Mouse (Mus musculus) A20 (cell line): ENCODE measurements at regions not wholly inside any gene's neighbourhood (a gene's known extent, or its start where the extent isn't known, plus 50 kb on each side); places are given as distances from the start of the nearest gene placed in this dataset.

Experiments used
- DNase-seq: peaks from one replicate; pipeline ENCODE4 v3.0.0-alpha.2; 2011; ENCODE audit warnings: low read depth, low spot score

GRCm38 (mm10) chr9:52301521-52301920, 133.1 kb upstream of the Zc3h12c start:
- no peak for DNase-seq

GRCm38 (mm10) chr9:52298329-52298728, 130.0 kb upstream of the Zc3h12c start:
- peak; percentile 41 for DNase-seq

GRCm38 (mm10) chr9:52294699-52295098, 126.3 kb upstream of the Zc3h12c start:
- DNase-seq: no peak

GRCm38 (mm10) chr9:52289069-52289468, 120.7 kb upstream of the Zc3h12c start:
- no peak for DNase-seq

GRCm38 (mm10) chr9:52287761-52288275, 119.4 kb upstream of the Zc3h12c start:
- peak; percentile 5 for DNase-seq

GRCm38 (mm10) chr9:52287246-52287651, 118.9 kb upstream of the Zc3h12c start:
- peak; percentile 58 for DNase-seq

GRCm38 (mm10) chr9:52286104-52286503, 117.7 kb upstream of the Zc3h12c start:
- DNase-seq: no peak

GRCm38 (mm10) chr9:52283558-52283957, 115.2 kb upstream of the Zc3h12c start:
- DNase-seq: no peak

- DNase-seq: no peak
These were observed 112.6 kb upstream of the Zc3h12c start for GRCm38 (mm10) chr9:52280995-52281394.

GRCm38 (mm10) chr9:52280556-52280955, 112.2 kb upstream of the Zc3h12c start:
- no peak for DNase-seq

- no peak for DNase-seq
These were observed 110.3 kb upstream of the Zc3h12c start for GRCm38 (mm10) chr9:52278701-52279023.

- DNase-seq: peak; percentile 54
These were observed 109.8 kb upstream of the Zc3h12c start for GRCm38 (mm10) chr9:52277954-52278700.

GRCm38 (mm10) chr9:52273994-52274393, 105.6 kb upstream of the Zc3h12c start:
- DNase-seq: no peak

GRCm38 (mm10) chr9:52272668-52273067, 104.3 kb upstream of the Zc3h12c start:
- no peak for DNase-seq

- no peak for DNase-seq
These were observed 103.2 kb upstream of the Zc3h12c start for GRCm38 (mm10) chr9:52271345-52272116.

GRCm38 (mm10) chr9:52261538-52261937, 93.2 kb upstream of the Zc3h12c start:
- DNase-seq: no peak

GRCm38 (mm10) chr9:52259459-52259858, 91.1 kb upstream of the Zc3h12c start:
- DNase-seq: no peak

- DNase-seq: no peak
These were observed 87.3 kb upstream of the Zc3h12c start for GRCm38 (mm10) chr9:52255692-52256091.

- no peak for DNase-seq
These were observed 86.1 kb upstream of the Zc3h12c start for GRCm38 (mm10) chr9:52254475-52254874.

- no peak for DNase-seq
These were observed 83.1 kb upstream of the Zc3h12c start for GRCm38 (mm10) chr9:52251455-52251854.

- no peak for DNase-seq
These were observed 78.3 kb upstream of the Zc3h12c start for GRCm38 (mm10) chr9:52246712-52247111.

- no peak for DNase-seq
These were observed 75.7 kb upstream of the Zc3h12c start for GRCm38 (mm10) chr9:52244081-52244480.

GRCm38 (mm10) chr9:52243032-52243431, 74.7 kb upstream of the Zc3h12c start:
- DNase-seq: no peak
